Mouse (Mus musculus) cerebellum, adult 2 months (tissue): ENCODE results near the gene Cacnb3.

ENCODE experiments used
- CTCF ChIP-seq: fragments of 200-500 bp; IDR thresholded peaks from 2 replicates; pipeline ENCODE4 v1.5.1; 2011; ENCODE audit warnings: low read depth, mild to moderate bottlenecking, control low read depth, low read length, moderate library complexity, borderline replicate concordance; ENCODE audit not compliant: insufficient read depth
- POLR2A ChIP-seq: fragments of 200-500 bp; IDR thresholded peaks from 2 replicates; pipeline ENCODE4 v1.6.1; 2011; ENCODE audit warnings: low read length, control low read depth, borderline replicate concordance; ENCODE audit not compliant: insufficient read depth

- no peak for TF ChIP-seq POLR2A
- no peak for TF ChIP-seq CTCF
Measured at GRCm38 (mm10) chr15:98644406-98644805, 13.8 kb downstream of the Cacnb3 start.
